Mouse (Mus musculus) left cerebral cortex, postnatal 36 days (tissue): ENCODE data around the gene Kcnma1. TPM values are rescaled to one million over a fixed set of nuclear protein-coding genes. Genes with fewer than 3 reads are reported as not detected.

Source experiments
- DNase-seq, 2 experiments: peaks; one replicate each; pipeline ENCODE4 v3.0.0; 2021 to 2022; ENCODE audit warnings: low spot score in 2 of 2, mixed read lengths in 1 of 2
- intact Hi-C: fragments of 180-260 bp; cut with DNase I; formaldehyde crosslinking; loops from one replicate; pipeline ENCODE4 v1.15.1; 2025
- total RNA-seq, 2 experiments: library from RNA; stranded (reverse); gene quantifications; 2 replicates each; pipeline ENCODE4 v1.2.3; 2021

Kcnma1 gene
- total RNA-seq, 2 experiments from 2014 or later: 177 to 194 TPM

- intact Hi-C loops: no loop called here
- no peak for DNase-seq
Measured at GRCm38 (mm10) chr14:23638078-23638695, 376.1 kb downstream of the Kcnma1 start.

DNA sequence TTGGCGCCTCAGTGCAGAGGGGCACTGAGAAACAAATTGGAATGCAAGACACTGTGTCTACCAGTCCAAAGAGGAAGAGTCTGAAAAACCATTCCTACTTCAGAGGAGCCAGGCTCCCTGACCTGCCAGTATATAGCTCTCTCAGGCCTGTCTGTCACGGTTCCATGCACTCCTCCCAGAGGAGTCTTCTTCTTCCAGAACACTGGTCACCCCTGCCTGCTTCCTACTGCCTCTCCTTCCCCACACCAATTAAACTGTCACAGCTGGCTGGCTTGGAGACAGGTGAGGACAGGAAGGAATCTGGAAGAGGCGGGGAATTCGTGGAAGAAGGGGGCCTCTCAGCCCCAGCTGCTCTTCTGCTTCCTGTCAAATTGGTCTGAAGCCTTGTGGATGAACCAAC lies 378.4 kb downstream of the Kcnma1 start:
- intact Hi-C loops: no loop called here
- DNase-seq: no peak

GRCm38 (mm10) chr14:23633011-23633595 lies 381.2 kb downstream of the Kcnma1 start:
- intact Hi-C loops: no loop called here
- no peak for DNase-seq

DNA sequence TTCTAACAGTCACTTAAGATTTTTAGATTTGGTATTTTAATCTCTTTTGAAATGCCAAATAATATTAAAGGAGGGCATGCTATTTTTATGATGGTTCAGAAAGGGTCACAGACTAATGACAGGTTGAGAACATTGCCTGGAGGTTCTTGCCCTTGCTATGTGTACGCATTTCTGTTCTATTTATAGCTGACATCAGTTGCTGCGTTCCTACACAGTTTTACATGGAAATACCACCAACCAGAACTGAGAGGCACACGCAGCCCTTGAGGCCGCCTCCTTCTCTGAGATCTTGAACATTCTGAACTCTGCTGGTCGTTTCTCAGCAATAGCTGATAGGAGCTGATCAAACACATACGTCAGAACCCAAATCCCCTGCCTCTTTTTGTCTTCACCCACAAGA lies 387.4 kb downstream of the Kcnma1 start:
- DNase-seq: no peak
- intact Hi-C loops: no loop called here

DNA sequence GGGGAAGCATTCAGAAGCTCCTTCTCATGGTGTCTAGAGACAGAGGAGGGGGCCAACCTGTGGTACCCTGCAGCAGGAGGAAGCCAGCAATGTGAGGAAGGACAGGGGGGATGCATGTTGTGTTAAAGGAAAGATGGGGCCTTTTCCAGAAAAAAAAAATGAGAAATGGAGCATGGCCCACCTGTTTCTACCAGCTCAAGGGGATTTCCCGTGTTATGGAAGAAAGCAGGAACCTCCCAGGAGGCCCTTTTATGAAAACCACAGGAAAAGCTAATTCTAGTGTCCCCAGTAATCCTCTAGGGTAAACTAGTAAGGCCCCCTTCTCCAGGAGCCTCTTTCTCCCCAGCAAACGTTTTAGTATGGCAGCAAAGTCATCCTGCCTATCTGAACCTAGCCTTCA lies 388.2 kb downstream of the Kcnma1 start:
- no peak for DNase-seq
- intact Hi-C loops: no loop called here

GRCm38 (mm10) chr14:23625436-23625835 lies 388.9 kb downstream of the Kcnma1 start:
- intact Hi-C loops: no loop called here
- peak in 1 of 2 experiments; percentile 51 for DNase-seq

GRCm38 (mm10) chr14:23624455-23624854 lies 389.8 kb downstream of the Kcnma1 start:
- no peak for DNase-seq
- intact Hi-C loops: no loop called here

DNA sequence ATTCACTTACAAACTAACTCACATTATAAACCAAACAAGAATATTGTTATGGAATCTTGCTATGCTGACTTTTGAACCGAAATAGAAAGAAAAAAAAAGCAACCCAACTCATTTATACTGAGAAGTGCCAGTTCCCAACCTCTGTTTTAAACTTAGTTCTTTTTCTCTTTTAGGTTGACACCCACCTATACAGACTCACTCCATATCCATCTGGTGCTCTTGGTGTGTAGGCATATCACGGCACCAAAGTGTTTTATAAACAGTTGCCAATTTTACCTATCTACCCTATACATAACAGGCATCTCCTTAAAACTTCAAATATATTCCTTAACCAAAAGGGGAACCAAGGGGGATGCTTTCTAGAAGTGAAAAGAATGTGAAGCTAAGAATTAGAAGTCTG lies 393.6 kb downstream of the Kcnma1 start:
- DNase-seq: no peak
- intact Hi-C loops: loop anchor here (1.0 kb wide), 1 partner anchor 47 kb away; no protein-coding TSS in a partner anchor

- DNase-seq: no peak
- intact Hi-C loops: no loop called here
Measured at GRCm38 (mm10) chr14:23618973-23619372, 395.3 kb downstream of the Kcnma1 start.

DNA sequence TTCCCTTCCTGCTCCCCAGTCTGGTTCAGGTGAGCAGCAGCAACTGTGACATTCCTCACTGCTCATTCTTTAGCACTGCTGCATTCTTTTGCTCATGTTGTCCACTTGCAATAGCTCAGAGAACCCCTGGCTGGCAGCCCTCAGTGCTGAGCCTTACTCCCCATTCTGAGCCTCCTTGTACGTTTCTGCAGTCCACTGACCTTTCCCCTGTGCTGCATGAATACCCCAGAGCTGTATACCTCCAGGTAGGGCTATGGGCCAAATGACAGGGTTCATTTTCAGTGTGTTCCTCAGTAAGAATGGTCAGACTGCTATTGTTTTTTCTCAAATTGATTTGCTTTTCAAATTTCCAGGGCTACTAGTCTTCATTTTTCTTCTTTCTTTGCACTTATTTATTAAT lies 396.2 kb downstream of the Kcnma1 start:
- DNase-seq: no peak
- intact Hi-C loops: no loop called here

DNA sequence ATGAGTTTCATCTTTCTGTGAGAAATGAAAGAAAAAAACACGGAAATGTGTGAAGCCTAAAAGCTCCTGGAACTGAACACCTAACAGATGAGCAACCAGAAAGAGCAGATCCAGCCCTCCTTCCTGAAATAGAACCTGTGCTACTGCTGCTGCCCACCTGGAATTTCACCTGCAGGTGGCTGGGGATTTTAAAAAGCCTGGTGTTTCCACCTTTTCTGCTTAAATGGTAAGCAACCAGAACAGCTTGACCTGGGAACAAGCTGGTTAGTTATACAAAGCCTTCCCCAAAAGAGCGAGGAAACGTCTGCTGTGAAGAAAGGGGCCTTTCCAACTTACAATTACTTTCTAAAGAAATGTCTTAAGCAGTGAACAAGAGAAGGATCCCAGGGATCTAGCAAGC lies 404.2 kb downstream of the Kcnma1 start:
- intact Hi-C loops: no loop called here
- DNase-seq: no peak

DNA sequence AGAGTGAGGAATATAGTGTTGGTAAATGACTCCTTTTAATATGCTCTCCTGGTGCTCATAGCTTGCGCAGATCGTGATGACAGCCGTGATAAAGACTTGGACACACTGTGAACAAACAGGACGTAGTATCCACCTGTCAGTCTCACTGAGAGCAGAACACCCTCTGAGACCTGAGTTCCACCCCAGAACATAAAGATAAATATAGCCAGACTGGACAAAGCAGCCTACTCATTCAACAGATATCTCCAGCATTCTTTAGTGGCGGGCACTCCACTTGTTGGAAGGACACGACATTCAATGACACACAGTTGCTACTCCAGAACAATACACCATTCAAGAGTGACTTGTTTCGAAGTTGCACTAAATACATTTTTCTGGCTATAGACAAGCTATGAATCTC lies 408.6 kb downstream of the Kcnma1 start:
- DNase-seq: no peak
- intact Hi-C loops: no loop called here

DNA sequence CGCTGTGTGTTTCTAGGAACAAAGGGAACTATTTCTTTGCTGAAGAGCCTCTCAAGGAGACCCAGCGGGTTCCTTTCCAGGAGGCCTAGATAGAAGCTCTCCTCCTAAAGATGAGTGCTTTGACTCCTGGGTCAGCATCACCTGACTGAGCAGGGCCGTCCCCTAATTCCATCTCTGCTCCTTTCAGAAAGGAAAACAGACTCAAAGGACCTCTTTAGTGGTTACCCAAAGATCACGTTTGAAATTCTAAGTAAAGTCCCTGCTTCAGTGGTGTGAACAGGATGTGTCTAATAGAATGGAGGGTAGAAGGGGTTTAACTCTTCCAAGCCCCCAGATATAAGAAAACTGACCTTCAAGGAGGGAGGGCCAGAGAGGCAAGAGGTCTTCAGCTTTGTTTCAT lies 411.4 kb downstream of the Kcnma1 start:
- no peak for DNase-seq
- intact Hi-C loops: no loop called here

DNA sequence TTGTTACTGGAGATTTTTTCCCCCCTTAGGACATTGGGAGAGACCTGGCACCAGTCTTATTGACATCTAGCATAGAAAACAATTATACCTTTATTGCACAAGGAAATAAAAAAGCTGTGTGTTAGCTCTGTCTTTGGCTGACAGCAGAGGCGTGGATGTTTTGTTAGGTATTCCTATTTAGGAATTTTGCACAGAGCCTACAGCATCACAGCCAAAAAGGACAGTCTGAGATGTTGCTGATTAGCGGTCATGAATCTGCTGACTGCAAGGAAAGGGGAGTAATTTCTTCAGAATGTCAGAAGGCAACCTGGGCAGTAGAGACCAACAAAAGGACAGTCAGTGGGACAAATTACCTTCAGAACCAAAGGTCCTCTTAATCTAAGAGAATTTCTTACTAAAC lies 412.2 kb downstream of the Kcnma1 start:
- DNase-seq: no peak
- intact Hi-C loops: no loop called here

DNA sequence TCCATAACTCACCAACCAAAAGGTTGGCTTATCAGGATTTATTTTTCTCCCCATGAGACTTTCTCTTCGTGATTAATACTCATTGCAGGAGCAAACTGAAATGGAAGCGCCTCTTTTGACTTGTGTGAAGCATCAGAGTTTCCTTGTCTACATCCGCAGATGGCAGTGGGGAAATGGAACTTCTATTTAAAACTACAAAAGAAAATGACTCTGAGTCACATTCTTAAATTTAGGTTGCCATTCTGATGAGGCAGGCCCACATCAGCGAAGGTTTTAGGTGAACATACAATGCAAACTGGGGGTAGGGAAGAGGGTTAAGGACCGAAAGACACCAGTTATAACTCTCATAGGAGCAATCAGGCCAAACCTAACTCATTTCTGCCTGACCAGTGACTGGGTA lies 419.7 kb downstream of the Kcnma1 start:
- DNase-seq: no peak
- intact Hi-C loops: loop anchor here (5.0 kb wide), 1 partner anchor 48 kb away; no protein-coding TSS in a partner anchor

DNA sequence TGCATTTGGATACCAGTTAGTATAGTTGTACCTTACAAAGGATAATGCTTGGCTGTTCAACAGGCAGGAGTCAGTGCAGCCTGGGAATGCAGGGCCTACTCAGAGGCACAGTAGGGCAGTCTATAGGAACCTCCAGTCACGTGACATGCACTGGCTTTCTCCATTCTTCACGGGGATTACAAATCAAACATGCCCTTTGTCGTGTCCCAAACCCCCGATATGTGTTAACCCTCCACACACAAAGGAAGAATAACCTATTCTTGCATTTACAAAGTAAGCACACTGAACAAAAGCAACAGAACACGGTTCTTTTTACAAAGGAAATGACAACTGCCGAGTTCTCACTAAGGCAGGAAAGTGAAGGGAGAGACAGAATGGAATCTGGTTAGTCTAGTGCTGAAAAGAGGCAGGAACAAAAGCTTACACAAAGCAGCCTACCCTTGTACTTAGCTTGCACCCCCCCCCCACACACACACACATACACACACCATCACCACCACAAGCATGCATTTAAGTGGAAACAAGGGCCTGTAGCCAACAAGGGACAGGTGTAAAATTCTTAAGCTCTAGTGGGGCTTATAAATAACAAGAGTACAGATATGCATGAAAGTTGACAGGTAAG lies 421.4 kb downstream of the Kcnma1 start:
- no peak for DNase-seq
- intact Hi-C loops: loop anchor here (5.0 kb wide), 1 partner anchor 49 kb away; no protein-coding TSS in a partner anchor

GRCm38 (mm10) chr14:23589744-23590481 lies 424.4 kb downstream of the Kcnma1 start:
- intact Hi-C loops: loop anchor here (5.0 kb wide), 1 partner anchor 52 kb away; no protein-coding TSS in a partner anchor
- no peak for DNase-seq

GRCm38 (mm10) chr14:23587451-23587850 lies 426.8 kb downstream of the Kcnma1 start:
- DNase-seq: peak; percentile 64 to 72
- intact Hi-C loops: no loop called here

DNA sequence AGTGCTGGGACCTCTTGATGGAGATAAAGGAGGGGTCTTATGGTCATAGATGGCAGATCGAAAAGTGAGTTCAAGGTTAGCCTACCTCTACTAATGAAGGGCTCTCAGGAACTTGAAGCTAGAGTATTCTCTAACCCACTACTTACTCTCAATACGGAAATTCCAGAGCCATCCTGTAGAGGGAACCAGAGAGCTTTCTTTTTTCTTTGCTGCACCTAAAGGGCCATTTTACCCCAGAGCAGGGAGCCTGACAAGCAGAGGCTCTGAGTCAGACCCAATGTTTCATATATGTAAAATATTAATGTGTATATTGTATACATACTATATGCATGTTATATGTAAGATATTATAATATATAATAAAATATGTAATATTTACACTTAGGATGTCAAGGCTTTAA lies 431.1 kb downstream of the Kcnma1 start:
- intact Hi-C loops: loop anchor here (2.0 to 5.0 kb wide), 2 partner anchors 204 to 422 kb away; no protein-coding TSS in a partner anchor
- peak in 1 of 2 experiments; percentile 43 for DNase-seq

- no peak for DNase-seq
- intact Hi-C loops: loop anchor here (5.0 kb wide), 1 partner anchor 206 kb away; no protein-coding TSS in a partner anchor
Measured at GRCm38 (mm10) chr14:23581282-23581681, 433.0 kb downstream of the Kcnma1 start.
